Mouse (Mus musculus): ENCODE measurements at regions not wholly inside any gene's neighbourhood (a gene's known extent, or its start where the extent isn't known, plus 50 kb on each side); places are given as distances from the start of the nearest gene placed in this dataset.

DNA sequence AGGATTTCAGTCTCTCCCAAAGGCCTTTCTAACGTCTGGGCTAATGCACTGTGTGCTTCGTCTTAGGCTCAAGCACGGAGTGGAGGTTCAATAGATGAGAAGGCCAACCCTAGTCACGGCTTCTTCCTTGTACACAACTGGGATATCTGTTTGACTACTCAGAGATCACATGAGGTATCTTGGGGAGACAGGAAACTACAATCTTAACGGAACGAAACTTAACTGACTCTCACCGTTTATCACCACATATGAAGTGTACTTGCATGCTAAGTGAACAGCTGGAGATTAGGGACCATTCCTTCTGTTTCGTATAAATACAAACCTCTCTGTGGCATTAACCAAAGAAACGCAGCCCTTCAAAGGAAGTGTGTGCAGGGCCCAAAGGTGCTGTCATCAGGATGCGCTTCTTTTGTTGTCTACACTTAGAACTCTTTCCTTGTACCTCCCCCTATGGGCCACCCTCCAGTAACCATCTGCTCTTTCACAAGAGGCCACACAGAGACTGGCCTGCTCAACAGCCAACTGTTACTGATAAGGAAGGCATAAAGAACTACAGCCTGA is 55.8 kb upstream of the Cdkn2b start:
- Histone ChIP-seq H3K4me1 (peaks cover 60% of the 10 kb centered on the region), H3K27me3 (replicated peaks) (peaks cover 5% of the 10 kb centered on the region), H3K4me3 (replicated peaks) (no peak overlapping the region), H3K9me3 (no peaks in the 10 kb centered on the region), H3K36me3 (replicated peaks; ENCODE audit: low read length) (no peaks in the 10 kb centered on the region)
- no peak for TF ChIP-seq GATA1 (IDR thresholded peaks at IDR 0.05; ENCODE audit: borderline replicate concordance, low read length)

DNA sequence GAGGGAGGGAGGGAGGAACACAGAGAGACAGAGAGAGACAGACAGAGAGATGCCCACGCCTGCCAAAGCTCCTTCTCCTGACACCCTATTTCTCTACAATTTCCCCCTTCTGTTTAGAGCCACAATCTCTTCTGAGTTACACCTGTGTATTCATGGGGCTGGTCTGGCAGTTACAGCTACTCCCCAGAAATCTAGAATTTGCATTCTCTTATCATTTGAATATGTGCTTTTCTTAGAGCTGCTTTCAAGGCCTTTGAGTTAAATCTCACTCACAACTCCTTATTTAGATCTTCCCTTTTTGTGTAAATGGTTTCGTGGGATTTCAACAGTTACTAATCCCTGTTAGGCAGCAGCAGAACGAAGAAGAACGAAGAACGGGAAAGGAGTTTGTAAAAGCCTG is 55.0 kb upstream of the Cdkn2b start:
- Histone ChIP-seq H3K4me3 (replicated peaks) (no peak overlapping the region), H3K36me3 (replicated peaks; ENCODE audit: low read length) (no peaks in the 10 kb centered on the region), H3K27me3 (replicated peaks) (peaks cover 7% of the 10 kb centered on the region), H3K9me3 (no peaks in the 10 kb centered on the region), H3K4me1 (peaks cover 60% of the 10 kb centered on the region)
- TF ChIP-seq FLI1 (IDR thresholded peaks at IDR 0.05; ENCODE audit: low read length) (no peak), GATA1 (IDR thresholded peaks at IDR 0.05; ENCODE audit: borderline replicate concordance, low read length) (no peak)

DNA sequence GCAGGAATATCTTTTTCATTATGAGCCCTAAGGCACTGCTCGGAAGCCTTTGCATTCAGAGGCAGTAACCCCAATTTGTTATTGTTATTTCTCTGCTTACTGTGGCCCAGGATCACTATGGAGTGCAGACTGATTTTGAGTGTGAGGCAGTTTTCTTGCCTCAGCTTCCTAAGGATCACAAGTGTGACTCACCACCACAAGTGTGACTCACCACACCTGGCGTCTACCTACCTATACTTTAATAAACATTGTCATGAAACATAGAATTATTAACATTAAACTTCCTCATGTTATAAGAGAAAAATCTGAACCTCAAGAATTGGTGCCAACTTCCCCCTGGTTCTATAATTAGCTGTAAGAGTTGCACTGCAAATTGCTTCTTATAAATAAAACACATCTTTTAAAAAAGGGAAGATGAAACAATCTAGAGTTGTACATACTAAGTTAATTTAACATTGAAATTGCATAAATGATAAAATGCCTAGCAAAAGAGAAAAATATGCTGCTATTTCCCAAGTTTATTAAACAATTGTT is 52.4 kb upstream of the Cdkn2b start:
- Histone ChIP-seq H3K36me3 (replicated peaks; ENCODE audit: low read length) (no peaks in the 10 kb centered on the region), H3K9me3 (no peaks in the 10 kb centered on the region), H3K4me1 (peaks cover 53% of the 10 kb centered on the region), H3K27me3 (replicated peaks) (peaks cover 7% of the 10 kb centered on the region), H3K4me3 (replicated peaks) (no peak overlapping the region)
- TF ChIP-seq GATA1 (IDR thresholded peaks at IDR 0.05; ENCODE audit: borderline replicate concordance, low read length) (no peak), FLI1 (IDR thresholded peaks at IDR 0.05; ENCODE audit: low read length) (no peak)

DNA sequence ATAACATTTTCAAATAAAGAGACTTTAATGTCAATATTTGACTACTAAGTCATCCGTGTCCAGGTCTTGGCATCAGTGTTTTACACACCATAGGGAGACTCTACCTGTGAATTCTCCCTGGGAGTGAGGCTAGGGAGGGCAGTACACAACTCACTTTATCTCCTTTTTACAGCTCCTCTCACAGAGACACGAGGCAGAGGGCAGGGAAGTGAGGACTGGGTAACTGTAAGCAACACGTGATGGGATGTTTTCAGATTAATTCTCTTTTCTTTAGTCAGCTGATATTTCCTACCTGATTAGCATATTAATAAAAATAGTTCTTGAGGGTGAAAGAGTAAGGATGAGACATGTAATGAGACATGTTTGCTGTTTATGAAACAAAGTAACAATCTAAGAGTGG is 51.8 kb upstream of the Cdkn2b start:
- Histone ChIP-seq H3K36me3 (replicated peaks; ENCODE audit: low read length) (no peaks in the 10 kb centered on the region), H3K4me1 (peaks cover 50% of the 10 kb centered on the region), H3K27me3 (replicated peaks) (peaks cover 7% of the 10 kb centered on the region), H3K4me3 (replicated peaks) (no peak overlapping the region), H3K9me3 (no peaks in the 10 kb centered on the region)
- no peak for TF ChIP-seq FLI1 (IDR thresholded peaks at IDR 0.05; ENCODE audit: low read length)
- no peak for TF ChIP-seq GATA1 (IDR thresholded peaks at IDR 0.05; ENCODE audit: borderline replicate concordance, low read length)

DNA sequence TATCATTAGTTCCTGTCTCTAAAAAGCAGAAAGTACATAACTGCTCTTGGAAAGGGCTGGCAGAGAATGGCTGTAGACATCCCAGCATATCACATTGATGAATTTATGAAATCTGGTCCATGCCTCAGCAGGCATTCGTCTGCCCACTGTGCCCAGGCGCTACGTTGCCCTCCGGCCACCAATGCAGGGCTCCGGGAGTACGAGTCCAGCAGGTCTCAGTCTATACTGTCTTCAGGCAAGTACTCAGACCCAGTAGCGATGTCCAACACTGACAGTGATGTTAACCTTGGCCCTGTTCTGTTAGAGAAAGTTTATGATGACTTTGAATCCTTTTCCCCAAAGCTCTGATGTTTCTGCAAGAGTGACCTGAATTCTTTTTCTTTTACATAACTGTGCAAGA is 50.5 kb upstream of the Cdkn2b start:
- peaks cover 14% of the 10 kb centered on the region for H3K27me3 ChIP-seq (replicated peaks)
- H3K36me3 ChIP-seq (replicated peaks; ENCODE audit: low read length): no peaks in the 10 kb centered on the region
- no peak for TF ChIP-seq GATA1 (IDR thresholded peaks at IDR 0.05; ENCODE audit: borderline replicate concordance, low read length)
- no peak for TF ChIP-seq FLI1 (IDR thresholded peaks at IDR 0.05; ENCODE audit: low read length)
- peaks cover 37% of the 10 kb centered on the region for H3K4me1 ChIP-seq
- no peak overlapping the region for H3K4me3 ChIP-seq (replicated peaks)
- no peaks in the 10 kb centered on the region for H3K9me3 ChIP-seq
